Mouse (Mus musculus) R1 (cell line): Measurements from ENCODE around the gene Chil4.
"Not testable (repeated sequence)": the region's sequence is repeated elsewhere in the genome, so short reads cannot be mapped to it uniquely, and the experiment has no call there.

ENCODE experiments used
- DNase-seq: peaks from one replicate; pipeline ENCODE4 v3.0.0-alpha.2; 2018; ENCODE audit warnings: low read depth, low spot score

Chil4 gene

DNA sequence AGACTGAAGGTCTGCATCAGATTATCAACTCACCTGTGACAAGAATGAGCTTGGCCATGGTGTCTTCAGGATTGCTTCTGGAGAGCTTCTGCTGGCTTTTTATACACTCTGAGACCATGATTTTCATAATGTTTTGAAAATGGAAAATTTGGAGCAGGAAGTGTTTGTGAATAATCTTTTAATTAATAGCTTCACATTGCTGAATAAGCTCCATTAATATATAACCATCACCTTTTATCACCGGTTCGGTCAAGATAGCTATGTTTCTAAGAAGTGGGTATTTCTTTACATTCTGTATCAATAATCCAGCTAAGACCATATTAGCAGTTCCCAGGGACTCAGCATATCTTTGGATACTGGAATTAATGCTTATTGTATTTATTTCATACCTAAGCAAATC, at the start of gene Chil4:
Gene Chil4, minus strand, starts transcription at position 101 of the 400 bp plus-strand sequence.
- no peak for DNase-seq

DNA sequence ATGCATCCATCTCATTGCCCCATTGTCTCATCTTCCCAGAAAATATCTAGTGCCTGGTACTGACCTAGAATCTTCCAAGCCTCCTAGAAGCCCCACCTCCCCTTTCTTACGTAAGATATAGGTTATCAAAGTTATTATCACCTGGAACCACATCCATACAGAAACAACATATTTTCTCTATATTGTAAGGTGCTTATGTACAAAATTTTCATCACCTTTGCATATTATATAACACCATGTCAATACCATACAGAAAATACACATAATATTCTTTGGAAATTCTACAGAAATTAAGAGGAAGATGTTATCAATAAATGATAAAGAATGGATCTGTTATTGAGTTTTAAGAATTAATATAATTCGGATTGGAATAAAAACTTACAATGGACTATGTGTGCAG, 46.5 kb upstream of the Chil4 start:
- no peak for DNase-seq

DNA sequence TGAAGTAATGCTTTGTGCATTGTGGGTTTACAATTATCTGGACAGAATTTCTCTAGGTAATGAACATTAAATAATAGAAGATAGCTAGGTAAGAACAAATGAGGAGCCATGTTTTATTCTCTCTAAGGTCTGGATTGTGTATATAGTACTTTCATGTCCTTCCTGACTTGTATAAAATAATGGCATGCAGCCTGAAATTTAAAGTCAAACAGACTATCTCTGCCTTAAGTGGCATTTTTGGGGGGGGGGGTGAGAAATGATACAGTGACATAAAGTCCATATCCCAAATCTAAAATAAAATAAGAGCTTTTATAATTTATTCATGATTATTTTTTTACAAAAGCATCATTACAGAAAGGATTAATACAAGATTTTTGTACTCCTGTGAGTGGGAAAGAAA, 45.5 kb upstream of the Chil4 start:
- DNase-seq: no peak

DNA sequence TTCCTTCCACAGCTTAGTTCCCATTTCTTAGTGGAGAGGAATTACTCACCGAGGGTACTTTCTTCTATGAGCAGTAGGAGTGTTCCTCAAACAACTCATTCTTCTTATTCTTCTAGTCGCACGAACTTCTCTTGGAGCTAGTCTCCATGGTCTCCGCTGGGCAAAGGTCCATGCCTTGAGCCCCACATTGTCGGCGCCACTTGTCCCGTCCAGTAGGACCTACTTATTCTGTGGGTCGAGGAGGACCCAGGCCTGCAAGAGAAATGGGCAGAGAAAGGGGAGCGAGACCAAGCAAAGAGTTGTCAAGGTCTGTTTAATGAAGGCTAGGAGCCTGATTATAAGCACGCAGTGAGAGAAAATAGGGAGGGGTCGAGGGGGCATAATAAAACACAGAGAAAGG, 37.8 kb upstream of the Chil4 start:
- DNase-seq: not testable (repeated sequence)

DNA sequence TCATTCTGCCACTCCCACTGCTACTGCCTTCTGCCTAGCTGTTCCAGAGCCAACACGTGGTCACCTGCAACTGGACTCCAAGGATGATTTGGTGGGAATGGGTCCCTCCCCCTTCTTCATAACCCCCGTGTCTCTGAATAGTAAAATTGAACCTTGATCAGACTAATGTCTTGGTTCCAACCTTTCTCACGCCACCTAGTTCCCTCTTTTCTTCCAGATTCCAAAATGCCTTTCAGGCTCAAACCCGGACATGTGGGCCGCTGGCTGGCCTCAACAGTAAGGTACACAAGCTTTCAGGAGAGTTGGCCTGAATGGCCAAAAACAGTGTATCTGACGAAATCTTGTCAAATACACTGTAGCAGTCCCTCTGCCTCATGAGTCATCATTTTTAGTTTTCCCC, 33.4 kb upstream of the Chil4 start:
- peak; percentile 12 for DNase-seq

DNA sequence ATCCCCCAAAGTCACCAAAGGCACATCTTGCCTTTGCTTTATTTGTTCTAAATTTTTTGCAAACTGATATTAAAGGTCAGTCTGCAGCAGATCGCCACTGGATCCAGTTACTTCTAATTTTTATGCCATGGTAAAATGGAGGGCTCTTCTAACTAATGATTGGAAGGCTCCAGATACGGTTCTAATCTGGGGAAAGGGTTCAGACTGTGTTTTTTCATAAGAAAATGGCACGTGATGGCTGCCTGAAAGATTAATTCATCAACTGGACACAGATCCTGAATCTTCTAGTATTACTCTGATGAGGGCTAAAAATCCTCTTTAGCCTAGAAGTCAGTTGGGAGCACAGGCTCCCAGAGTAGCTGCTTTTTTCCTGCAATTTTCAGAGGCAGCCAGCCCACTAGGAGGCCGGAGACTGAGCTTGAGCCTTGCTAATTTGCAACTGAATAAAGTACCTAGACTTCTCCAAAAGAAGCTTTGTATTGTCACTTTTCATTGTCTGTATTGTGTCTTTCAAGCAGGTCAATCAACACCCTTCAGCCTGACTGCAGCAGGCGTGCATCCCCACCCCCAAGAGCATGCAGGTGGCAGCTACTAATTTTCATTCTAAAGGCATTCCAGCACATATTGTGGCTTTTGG, 31.6 kb upstream of the Chil4 start:
- DNase-seq: peak; percentile 60

DNA sequence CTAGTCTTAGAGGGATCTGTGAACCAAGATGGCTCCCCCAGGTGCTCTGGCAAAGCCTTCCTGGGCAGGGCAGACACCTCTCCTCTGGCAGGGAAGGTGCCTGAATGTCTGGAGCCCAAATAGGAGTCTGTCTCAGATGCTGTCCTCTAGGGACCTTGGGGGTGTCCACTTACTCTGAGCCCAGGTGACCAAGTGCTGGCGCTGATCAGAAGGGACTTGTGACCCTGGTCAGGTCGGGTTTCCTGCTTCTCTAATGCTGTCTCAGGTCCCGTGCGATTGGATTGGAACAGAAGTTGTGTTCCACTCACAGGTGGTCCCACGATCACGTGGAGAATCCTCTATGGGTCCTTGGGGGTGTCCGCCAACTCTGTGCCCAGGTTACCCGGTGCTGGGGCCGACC, 28.1 kb upstream of the Chil4 start:
- not testable (repeated sequence) for DNase-seq

DNA sequence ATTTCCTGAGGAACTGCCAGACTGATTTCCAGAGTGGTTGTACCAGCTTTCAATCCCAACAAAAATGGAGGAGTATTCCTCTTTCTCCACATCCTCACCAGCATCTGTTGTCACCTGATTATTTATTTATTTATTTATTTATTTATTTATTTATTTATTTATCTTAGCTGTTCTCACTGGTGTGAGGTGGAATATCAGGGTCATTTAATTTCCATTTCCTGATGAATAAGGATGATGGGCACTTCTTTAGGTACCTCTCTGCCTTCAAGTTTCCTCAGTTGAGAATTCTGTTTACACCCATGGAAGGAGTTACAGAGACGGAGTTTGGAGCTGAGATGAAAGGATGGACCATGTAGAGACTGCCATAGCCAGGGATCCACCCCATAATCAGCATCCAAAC, 20.9 kb upstream of the Chil4 start:
- DNase-seq: not testable (repeated sequence)

DNA sequence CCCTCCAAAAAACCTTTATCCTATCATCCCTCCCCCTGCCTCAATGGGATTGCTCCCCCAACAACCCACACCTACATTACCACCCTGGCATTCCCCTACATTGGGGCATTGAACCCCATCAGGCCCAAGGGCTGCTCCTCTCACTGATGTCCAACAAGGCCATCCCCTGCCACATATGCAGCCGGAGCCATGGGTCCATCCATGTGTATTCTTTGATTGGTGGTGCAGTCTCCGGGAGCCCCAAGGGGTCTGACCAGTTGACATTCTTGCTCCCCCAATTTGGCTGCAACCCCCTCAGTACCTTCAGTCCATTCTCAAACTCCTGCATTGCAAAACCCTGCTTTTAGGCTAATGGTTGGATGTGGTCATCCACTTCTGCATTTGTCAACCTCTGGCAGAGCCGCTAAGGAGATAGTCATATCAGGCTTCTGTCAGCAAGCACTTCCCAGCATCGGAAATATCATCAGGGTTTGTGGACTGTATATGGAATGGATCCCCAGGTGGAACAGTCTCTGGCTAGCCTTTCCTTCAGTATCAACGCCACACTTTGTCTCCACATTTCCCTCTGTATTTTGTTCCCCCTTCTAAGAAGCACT, 20.0 kb upstream of the Chil4 start:
- no peak for DNase-seq

DNA sequence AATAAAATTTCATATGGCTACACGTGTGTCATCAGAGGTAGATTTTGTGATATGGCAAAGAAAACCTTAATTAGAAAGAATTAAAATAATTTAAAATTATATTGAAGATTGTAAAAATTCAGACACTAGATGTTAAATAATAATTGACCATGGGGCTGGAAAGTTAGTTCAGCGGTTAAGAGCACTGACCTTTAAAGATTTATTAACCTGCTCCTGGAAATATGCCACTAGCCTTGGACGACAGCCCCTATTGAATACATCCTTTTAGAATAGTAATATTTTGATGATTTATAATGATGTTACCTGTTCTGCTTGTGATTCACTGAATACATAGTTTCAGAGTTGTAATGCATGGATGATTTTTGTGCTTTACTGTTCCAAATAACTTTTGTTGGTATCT, 4.1 kb upstream of the Chil4 start:
- DNase-seq: not testable (repeated sequence)

DNA sequence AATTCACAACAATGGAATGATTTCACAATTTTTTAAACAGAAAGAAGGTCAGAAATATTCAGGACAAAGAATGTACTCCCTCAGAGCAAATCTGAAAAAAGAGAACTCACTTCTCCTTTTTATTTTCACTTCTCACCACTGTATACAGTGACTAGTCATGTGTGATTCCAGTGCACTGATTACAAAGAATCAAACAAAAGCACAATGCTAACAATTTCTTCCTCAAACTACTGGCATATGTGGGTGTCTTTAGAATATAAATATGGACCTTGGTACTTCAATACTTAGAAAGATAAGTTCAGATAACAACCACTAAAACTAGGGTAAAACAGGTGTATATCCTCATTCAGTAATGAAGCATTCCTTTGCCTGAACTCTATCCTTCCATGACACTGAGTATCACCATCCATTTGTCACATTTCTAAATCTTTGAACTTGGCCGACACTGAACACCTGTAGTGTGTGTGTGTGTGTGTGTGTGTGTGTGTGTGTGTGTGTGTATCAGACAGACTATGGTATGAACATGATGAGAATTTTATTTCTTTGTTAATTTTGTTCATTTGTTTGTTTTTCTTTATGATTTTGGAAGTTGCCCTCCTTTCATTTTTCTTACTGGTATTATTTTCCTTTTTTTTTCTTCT, 2.4 kb upstream of the Chil4 start:
- DNase-seq: no peak

DNA sequence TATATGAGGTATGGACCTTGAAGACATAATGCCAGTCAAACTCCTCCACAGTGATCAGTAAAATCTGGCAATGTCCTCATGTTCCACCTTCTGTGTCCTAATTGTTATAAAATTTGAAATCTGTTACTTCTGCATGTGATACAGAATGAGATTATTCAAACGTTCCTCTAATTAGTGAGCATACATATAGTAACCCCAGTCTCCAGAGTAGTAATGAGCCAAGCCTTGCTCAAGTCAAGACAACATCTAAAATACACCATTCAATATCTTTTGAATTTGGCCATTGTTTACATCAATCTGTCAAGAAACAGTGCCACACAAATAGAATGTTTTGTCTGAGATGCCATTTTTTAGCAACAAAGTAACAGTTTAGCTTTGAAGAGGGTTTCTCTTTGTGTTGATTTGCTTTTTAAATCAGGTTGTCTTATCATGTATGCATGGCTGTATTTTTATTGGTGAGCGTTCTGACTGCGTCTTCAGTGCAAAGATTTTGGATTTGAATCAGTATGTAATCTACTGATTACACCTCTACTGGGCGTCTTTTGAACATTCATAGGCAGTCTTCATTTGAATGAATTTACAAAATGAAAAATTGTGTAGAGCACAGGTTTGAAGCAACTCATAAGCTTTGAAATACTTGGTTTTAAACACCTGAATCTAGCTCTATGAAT, 888 bp downstream of the Chil4 start:
- DNase-seq: not testable (repeated sequence)

DNA sequence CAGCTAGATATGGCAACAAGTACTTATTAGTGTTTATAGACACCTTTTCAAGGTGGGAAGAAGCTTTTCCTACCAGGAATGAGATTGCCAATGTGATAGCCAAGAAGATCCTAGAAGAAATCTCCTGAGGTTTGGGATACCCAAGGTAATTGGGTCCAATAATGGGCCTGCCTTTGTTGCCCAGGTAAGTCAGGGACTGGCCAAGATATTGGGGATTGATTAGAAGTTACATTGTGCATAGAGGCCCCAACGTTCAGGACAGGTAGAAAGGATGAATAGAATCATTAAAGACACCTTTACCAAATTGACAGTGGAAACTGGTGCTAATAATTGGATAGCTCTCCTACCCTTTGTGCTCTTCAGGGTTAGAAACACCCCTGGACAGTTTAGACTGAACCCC, 21.3 kb downstream of the Chil4 start:
- DNase-seq: not testable (repeated sequence)

DNA sequence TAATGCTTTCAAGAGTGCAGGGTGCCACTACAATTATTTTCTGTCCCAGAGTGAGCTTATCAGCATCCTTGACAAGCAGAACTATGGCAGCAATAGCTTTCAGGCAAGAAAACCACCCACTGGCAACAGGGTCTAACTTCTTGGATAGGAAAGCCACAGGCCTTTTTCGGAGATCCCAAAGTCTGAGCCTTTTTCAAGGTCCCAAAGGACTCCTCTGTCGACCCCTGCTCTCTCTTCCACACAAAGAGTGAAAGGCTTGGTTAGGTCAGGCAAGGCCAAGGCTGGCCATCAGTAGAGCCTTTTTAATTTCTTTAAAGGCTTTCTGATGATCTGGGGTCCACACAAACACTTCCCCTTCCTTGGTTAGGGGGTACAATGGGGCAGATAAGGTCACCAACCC, 22.1 kb downstream of the Chil4 start:
- not testable (repeated sequence) for DNase-seq

DNA sequence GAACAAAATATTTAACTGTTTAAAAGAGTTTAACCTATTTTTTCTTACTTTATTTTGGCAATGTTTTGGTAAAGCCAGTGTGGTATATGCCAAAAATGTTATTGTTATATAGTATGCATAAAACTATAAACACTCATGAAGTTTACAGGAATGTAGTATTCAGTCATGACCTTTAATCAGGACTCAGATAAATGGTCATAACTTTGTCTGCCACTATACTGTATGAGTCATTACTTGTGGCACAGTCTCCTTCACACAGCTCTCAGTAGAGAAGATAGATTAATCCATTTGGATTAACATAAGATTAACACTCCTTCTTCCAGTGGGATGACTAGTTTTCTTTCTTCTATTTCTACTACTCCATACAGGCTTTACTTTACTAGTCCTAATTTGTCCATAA, 23.0 kb downstream of the Chil4 start:
- DNase-seq: no peak

DNA sequence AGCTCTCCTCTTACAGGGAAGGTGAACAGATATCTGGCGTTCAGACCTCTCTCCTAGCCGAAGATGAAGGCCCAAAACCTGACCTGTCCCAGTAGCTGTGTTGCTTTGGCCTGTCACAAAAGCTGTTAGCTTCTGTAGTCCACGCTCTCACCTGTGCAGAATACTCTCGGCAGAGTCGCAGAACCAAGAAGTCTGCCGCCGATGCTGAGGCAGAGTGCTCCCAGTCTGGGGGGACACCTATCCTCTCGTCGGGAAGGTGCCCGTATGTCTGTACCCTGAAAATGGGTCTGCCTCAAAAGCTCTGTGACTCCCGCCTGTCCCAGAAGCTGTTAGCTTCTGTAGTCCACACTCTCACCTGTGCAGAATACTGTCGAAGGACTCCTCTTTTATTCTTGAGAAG, 23.8 kb downstream of the Chil4 start:
- no peak for DNase-seq

DNA sequence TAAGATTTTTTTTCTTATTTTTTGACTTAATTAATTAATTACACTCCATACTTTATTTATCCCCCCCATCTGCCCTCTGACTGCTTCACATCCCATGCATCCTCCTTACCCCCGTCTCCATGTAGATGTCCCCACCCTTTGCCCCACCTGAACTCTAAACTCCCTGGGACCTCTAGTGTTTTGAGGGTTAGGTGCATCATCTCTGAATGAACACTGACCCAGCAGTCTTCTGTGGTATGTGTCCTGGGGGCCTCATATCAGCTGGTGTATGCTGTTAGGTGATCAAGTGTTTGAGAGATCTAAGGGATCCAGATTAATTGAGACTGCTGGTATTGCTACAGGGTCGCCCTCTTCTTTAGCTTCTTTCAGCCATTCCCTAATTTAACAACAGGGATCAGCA, 31.3 kb downstream of the Chil4 start:
- DNase-seq: no peak

DNA sequence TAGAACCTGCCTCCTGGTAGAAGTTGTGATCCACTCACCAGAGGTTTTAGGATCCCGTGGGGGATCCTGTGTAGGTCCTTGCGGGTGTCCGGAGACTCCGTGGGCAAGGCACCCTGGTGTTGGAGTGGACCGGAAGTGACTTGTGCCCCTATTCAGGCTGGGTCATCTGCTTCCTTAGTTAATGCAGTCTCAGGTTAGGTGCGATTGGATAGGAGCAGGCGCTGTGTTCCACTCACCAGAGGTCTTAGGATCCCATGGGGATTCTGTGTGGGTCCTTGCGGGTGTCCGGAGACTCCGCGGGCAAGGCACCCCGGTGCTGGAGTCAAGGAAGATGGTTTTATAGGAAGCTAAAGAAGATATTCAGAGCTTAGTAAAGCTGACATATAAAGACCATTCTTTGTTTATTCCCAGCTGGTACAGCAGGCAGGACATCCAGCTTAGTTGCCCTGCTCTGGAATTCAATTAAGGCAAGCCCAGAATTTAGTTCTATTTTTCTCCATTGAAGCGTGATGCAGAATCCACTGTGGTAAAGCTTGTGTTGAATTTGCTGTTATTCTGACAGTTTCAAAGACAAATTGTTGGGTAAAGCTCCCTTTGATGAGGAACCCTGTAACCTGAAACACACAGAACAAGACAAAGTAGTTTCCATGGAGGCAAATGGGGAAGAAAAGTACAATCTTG, 41.7 kb downstream of the Chil4 start:
- DNase-seq: no peak

DNA sequence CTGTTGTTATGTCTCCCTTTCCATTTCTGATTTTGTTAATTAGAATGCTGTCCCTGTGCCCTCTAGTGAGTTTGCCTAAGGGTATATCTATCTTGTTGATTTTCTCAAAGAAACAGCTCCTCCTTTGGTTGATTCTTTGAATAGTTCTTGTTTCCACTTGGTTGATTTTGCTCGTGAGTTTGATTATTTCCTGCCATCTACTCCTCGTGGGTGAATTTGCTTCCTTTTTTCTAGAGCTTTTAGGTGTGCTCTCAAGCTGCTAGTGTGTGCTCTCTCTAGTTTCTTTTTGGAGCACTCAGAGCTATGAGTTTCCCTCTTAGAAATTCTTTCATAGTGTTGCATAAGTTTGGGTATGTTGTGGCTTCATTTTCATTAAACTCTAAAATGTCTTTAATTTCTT, 44.3 kb downstream of the Chil4 start:
- DNase-seq: not testable (repeated sequence)

DNA sequence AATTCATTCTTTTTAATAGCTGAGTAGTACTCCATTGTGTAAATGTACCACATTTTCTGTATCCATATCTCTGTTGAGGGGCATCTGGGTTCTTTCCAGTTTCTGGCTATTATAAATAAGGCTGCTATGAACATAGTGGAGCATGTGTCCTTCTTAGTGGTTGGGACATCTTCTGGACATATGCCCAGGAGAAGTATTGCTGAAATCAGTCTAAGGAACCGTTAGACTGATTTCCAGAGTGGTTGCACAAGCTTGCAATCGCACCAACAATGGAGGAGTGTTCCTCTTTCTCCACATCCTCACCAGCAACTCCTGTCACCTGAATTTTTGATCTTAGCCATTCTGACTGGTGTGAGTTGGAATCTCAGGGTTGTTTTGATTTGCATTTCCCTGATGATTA, 46.8 kb downstream of the Chil4 start:
- not testable (repeated sequence) for DNase-seq

DNA sequence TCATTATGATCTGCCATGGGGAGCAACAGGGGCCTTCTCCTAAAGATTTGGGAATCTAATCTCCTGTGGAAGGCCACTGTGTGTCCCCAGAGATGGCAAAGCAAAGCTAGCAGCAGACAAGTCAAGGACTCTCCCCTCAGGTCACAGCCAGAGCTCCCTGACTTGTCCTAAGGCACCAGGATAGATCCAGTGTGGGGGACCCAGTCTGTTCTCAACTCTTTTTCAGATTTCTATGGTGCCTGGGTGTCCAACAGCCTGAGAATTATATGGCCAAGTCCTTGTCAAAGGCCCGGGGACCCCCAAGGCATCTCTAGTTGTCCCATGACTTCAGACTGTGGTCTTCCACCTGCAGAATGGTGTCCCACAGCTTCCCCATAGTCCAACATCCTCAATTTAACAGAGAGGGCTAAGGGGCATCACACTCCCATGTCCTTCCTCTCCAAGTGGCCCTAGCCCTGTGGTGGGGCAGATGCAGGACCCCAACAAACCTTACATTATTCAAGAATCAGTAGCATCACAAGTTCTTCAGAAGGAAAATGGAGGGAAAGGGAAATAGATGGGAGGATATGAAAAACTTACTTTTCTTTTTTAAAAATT, 48.1 kb downstream of the Chil4 start:
- no peak for DNase-seq
